8 mouse cellular contexts compared by ENCODE assay signal in genomic region chr8:47948836-47949235, GRCm38 (mm10).
"Had no signal": no experiment of that assay in that cellular context is flagged by ENCODE, and none has a peak within 500 bp of the region (broad histone marks: within the 10 kb centered on the region; RNA-seq: fewer than 3 reads in every experiment).

No protein-coding gene starts in this region.

- DNase-seq: liver, postnatal 0 days; lung, adult 2 months; lung, postnatal 14 days; midbrain, embryonic 14.5 days; right cerebral cortex, postnatal 14 days; thymus, adult 2 months; thymus, postnatal 25 days; thymus, postnatal 4 days had no signal
